Comparison of ENCODE assay signal across 23 mouse cellular contexts in the genomic region with DNA sequence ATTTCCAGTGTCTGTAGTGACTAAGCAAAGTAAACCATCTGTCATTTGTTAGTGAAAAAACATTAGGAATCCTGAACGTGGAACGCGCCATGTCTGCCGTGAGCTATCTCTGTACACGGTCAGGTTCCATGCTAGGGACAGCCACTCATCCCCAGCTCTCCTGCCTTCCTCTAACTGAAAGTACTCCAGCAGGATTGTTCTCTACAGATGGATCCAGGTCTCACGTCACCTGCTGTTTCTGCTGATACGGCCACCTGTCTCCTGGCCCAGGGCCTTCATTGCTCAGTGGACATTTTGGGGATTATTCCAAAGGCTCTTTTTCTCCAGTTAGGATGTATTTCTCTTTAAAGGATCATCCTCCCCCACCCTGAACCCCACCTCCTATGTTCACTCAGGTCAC. TPM values are rescaled to one million over a fixed set of nuclear protein-coding genes. Genes with fewer than 3 reads are reported as not detected.
DNase-seq lines count a peak whose midpoint lies in the region; ATAC-seq and TF ChIP-seq lines count a peak whose summit lies in the region.
"Had no signal": no experiment of that assay in that cellular context is flagged by ENCODE, and none has a peak within 500 bp of the region (broad histone marks: within the 10 kb centered on the region; RNA-seq: fewer than 3 reads in every experiment).

No protein-coding gene starts in this region.

- no peaks in the 10 kb centered on the region for H3K9me3 ChIP-seq in forebrain, embryonic 12.5 days
- H3K9me3 ChIP-seq: embryonic facial prominence, embryonic 15.5 days; forebrain, embryonic 10.5 days; forebrain, embryonic 15.5 days; heart, embryonic 12.5 days; hindbrain, embryonic 10.5 days; intestine, embryonic 15.5 days had no signal

- 17% methylated on average over 7 of the region's 7 CpGs for WGBS in cerebellum, adult 2 months
- 95% methylated on average over 7 of the region's 7 CpGs for WGBS in forebrain, embryonic 12.5 days

- no peak overlapping the region for H3K4me2 ChIP-seq in forebrain, embryonic 12.5 days
- H3K4me2 ChIP-seq: embryonic facial prominence, embryonic 15.5 days; forebrain, embryonic 15.5 days; heart, embryonic 12.5 days; hindbrain, embryonic 14.5 days; intestine, embryonic 15.5 days had no signal

- H3K27ac ChIP-seq in cerebellum, adult 2 months (ENCODE audit: insufficient read depth, low read length) = peak overlapping the region; percentile 75
- H3K27ac ChIP-seq in forebrain, embryonic 12.5 days = no peak overlapping the region
- H3K27ac ChIP-seq: embryonic facial prominence, embryonic 15.5 days; forebrain, embryonic 10.5 days; forebrain, embryonic 15.5 days; gastrocnemius, adult 2 months; hindbrain, embryonic 10.5 days; hindbrain, embryonic 14.5 days; intestine, embryonic 15.5 days had no signal

- H3K4me3 ChIP-seq in cerebellum, adult 2 months (replicated peaks; ENCODE audit: insufficient read depth, low read depth, low read length) = no peak overlapping the region
- H3K4me3 ChIP-seq in forebrain, embryonic 12.5 days (replicated peaks) = no peak overlapping the region
- H3K4me3 ChIP-seq: embryonic facial prominence, embryonic 15.5 days; erythroblast, embryonic 14.5 days; forebrain, embryonic 10.5 days; forebrain, embryonic 15.5 days; gastrocnemius, adult 2 months; heart, embryonic 12.5 days; hindbrain, embryonic 10.5 days; intestine, embryonic 15.5 days had no signal

- no peaks in the 10 kb centered on the region for H3K36me3 ChIP-seq in forebrain, embryonic 12.5 days (replicated peaks)
- H3K36me3 ChIP-seq: embryonic facial prominence, embryonic 15.5 days; forebrain, embryonic 10.5 days; forebrain, embryonic 15.5 days; heart, embryonic 12.5 days; hindbrain, embryonic 10.5 days; intestine, embryonic 15.5 days had no signal

- H3K4me1 ChIP-seq in cerebellum, adult 2 months (ENCODE audit: control insufficient read depth, insufficient read depth, low read length) = peaks cover 51% of the 10 kb centered on the region
- H3K4me1 ChIP-seq in forebrain, embryonic 12.5 days = no peaks in the 10 kb centered on the region
- H3K4me1 ChIP-seq: embryonic facial prominence, embryonic 15.5 days; forebrain, embryonic 10.5 days; forebrain, embryonic 15.5 days; heart, embryonic 12.5 days; hindbrain, embryonic 10.5 days; intestine, embryonic 15.5 days had no signal

- peak; percentile 55; the same call in 1 of the 2 replicates for TF ChIP-seq POLR2A in cerebellum, adult 2 months (IDR thresholded peaks at IDR 0.05; ENCODE audit: borderline replicate concordance, insufficient read depth, low read length)

- peak; percentile 89 for DNase-seq in cerebellum, adult 11 months
- peak; percentile 91 to 97 for DNase-seq in cerebellum, adult 2 months
- DNase-seq in cerebellum, postnatal 10 days = peak; percentile 85 to 86
- DNase-seq in adipocyte (ENCODE audit: low spot score) = no peak
- DNase-seq in gastrocnemius, adult 18-20 months (ENCODE audit: low spot score) = no peak
- no peak for DNase-seq in frontal cortex, postnatal 10 days (ENCODE audit: low spot score in 2 of 2)
- DNase-seq: adrenal gland, adult 8-10 months; adrenal gland, postnatal 36 days; embryo, embryonic 11 days; gastrocnemius, adult 2 months; gastrocnemius, postnatal 25 days; kidney, adult 18-20 months had no signal

- no peak; the same call in 1 of the 2 replicates for TF ChIP-seq CTCF in cerebellum, adult 2 months (IDR thresholded peaks at IDR 0.05; ENCODE audit: borderline replicate concordance, insufficient read depth, low read depth, low read length)

- no peak overlapping the region for H3K9ac ChIP-seq in forebrain, embryonic 12.5 days
- H3K9ac ChIP-seq: embryonic facial prominence, embryonic 15.5 days; forebrain, embryonic 15.5 days; heart, embryonic 12.5 days; hindbrain, embryonic 14.5 days; intestine, embryonic 15.5 days had no signal

- no peak for ATAC-seq in forebrain, embryonic 12.5 days (ENCODE audit: low FRiP score)
- ATAC-seq: forebrain, embryonic 15.5 days; intestine, embryonic 15.5 days had no signal

- H3K27me3 ChIP-seq in cerebellum, adult 2 months (ENCODE audit: control insufficient read depth, insufficient read depth, low read length) = no peaks in the 10 kb centered on the region
- H3K27me3 ChIP-seq in forebrain, embryonic 12.5 days = no peaks in the 10 kb centered on the region
- H3K27me3 ChIP-seq: embryonic facial prominence, embryonic 15.5 days; forebrain, embryonic 15.5 days; heart, embryonic 12.5 days; intestine, embryonic 15.5 days had no signal

RNA-seq across cellular contexts. Expression of a gene that starts 18.6 kb away (rescaled TPM):
- polyA plus RNA-seq in cerebellum, adult 2 months (2012; rRNA removed) = 47.5 and 56.1 TPM in 2 replicates
- polyA plus RNA-seq in forebrain, embryonic 12.5 days (2016; fragmentation: Nextera tagmentation; extraction: Ambion mirVana) = 0.73 and 0.74 TPM in 2 replicates
- 10 to 100 TPM in 1 of 2 experiments, 1 to 10 TPM in 1; 2.2 to 10.3 TPM for total RNA-seq in gastrocnemius, adult 18-20 months (2021)
- total RNA-seq: common myeloid progenitor, adult 5-6 weeks; granulocyte monocyte progenitor cell, adult 5-6 weeks had no signal
- polyA plus RNA-seq: erythroblast, embryonic 14.5 days had no signal

RNA-seq across cellular contexts. Expression of a gene that starts 18.7 kb away (rescaled TPM):
- 2.3 and 2.7 TPM in 2 replicates for polyA plus RNA-seq in cerebellum, adult 2 months (2012; rRNA removed)
- 0.87 and 2.2 TPM in 2 replicates for polyA plus RNA-seq in forebrain, embryonic 12.5 days (2016; fragmentation: Nextera tagmentation; extraction: Ambion mirVana)
- 1 to 10 TPM; 1.2 to 1.8 TPM for total RNA-seq in gastrocnemius, adult 18-20 months (2021)

Comparison
In these comparisons a context has a peak if more than half of its experiments do, and no peak if none do; other contexts are left out.
1. DNase-seq: peak in cerebellum, adult 11 months (single experiment), cerebellum, adult 2 months (2 of 2) and cerebellum, postnatal 10 days (2 of 2); none in adipocyte (single experiment), gastrocnemius, adult 18-20 months (single experiment) and frontal cortex, postnatal 10 days (0 of 2).
2. RNA of a gene that starts 18.6 kb away (polyA plus RNA-seq): 47.5 to 56.1 TPM in cerebellum, adult 2 months; 0.73 to 0.74 TPM in forebrain, embryonic 12.5 days; every median in the first group is over 10 times any median in the second.